18 mouse cellular contexts compared by ENCODE assay signal in genomic region chr5:124454082-124454419, GRCm38 (mm10). TPM values are rescaled to one million over a fixed set of nuclear protein-coding genes. Genes with fewer than 3 reads are reported as not detected.
DNase-seq lines count a peak whose midpoint lies in the region; ATAC-seq and TF ChIP-seq lines count a peak whose summit lies in the region.
"Had no signal": no experiment of that assay in that cellular context is flagged by ENCODE, and none has a peak within 500 bp of the region (broad histone marks: within the 10 kb centered on the region; RNA-seq: fewer than 3 reads in every experiment).

No protein-coding gene starts in this region.

- 95% methylated on average over 1 of the region's 1 CpGs for WGBS in forebrain, embryonic 12.5 days
- 87% methylated on average over 1 of the region's 1 CpGs for WGBS in forebrain, postnatal 0 days
- WGBS in hindbrain, postnatal 0 days, result 73% methylated on average over 1 of the region's 1 CpGs
- 89% methylated on average over 1 of the region's 1 CpGs for WGBS in hindbrain, embryonic 14.5 days
- WGBS in midbrain, embryonic 12.5 days, result 95% methylated on average over 1 of the region's 1 CpGs
- 73% methylated on average over 1 of the region's 1 CpGs for WGBS in midbrain, postnatal 0 days
- 84% methylated on average over 1 of the region's 1 CpGs for WGBS in stomach, embryonic 16.5 days

- peaks cover 96% of the 10 kb centered on the region for H3K36me3 ChIP-seq in forebrain, embryonic 12.5 days (replicated peaks)
- peaks cover 88% of the 10 kb centered on the region for H3K36me3 ChIP-seq in forebrain, postnatal 0 days (ENCODE audit: insufficient read depth)
- peaks cover 68% of the 10 kb centered on the region for H3K36me3 ChIP-seq in hindbrain, postnatal 0 days (ENCODE audit: insufficient read depth, low read length)
- peaks cover 99% of the 10 kb centered on the region for H3K36me3 ChIP-seq in hindbrain, embryonic 14.5 days (replicated peaks; ENCODE audit: control insufficient read depth, insufficient read depth)
- H3K36me3 ChIP-seq in midbrain, embryonic 12.5 days, result peaks cover 94% of the 10 kb centered on the region
- H3K36me3 ChIP-seq in midbrain, postnatal 0 days (ENCODE audit: insufficient read depth, low read length), result peaks cover 81% of the 10 kb centered on the region
- peaks cover 41% of the 10 kb centered on the region for H3K36me3 ChIP-seq in stomach, embryonic 16.5 days (ENCODE audit: control insufficient read depth, insufficient read depth, low read length)

- no peaks in the 10 kb centered on the region for H3K27me3 ChIP-seq in forebrain, embryonic 12.5 days
- H3K27me3 ChIP-seq in forebrain, postnatal 0 days (ENCODE audit: insufficient read depth, low read length), result no peaks in the 10 kb centered on the region
- H3K27me3 ChIP-seq in hindbrain, postnatal 0 days (ENCODE audit: insufficient read depth, low read length), result no peaks in the 10 kb centered on the region
- no peaks in the 10 kb centered on the region for H3K27me3 ChIP-seq in hindbrain, embryonic 14.5 days (ENCODE audit: control insufficient read depth, insufficient read depth, low read length)
- H3K27me3 ChIP-seq in midbrain, embryonic 12.5 days, result no peaks in the 10 kb centered on the region
- no peaks in the 10 kb centered on the region for H3K27me3 ChIP-seq in midbrain, postnatal 0 days (ENCODE audit: insufficient read depth, low read length)
- no peaks in the 10 kb centered on the region for H3K27me3 ChIP-seq in stomach, embryonic 16.5 days (ENCODE audit: control insufficient read depth, insufficient read depth, low read length)
- H3K27me3 ChIP-seq: limb, embryonic 12.5 days; midbrain, embryonic 15.5 days; stomach, embryonic 15.5 days had no signal

- H3K4me3 ChIP-seq in forebrain, embryonic 12.5 days (replicated peaks), result no peak overlapping the region
- no peak overlapping the region for H3K4me3 ChIP-seq in forebrain, postnatal 0 days (ENCODE audit: low read depth, low read length)
- H3K4me3 ChIP-seq in hindbrain, postnatal 0 days (ENCODE audit: low read length), result no peak overlapping the region
- H3K4me3 ChIP-seq in hindbrain, embryonic 14.5 days (replicated peaks; ENCODE audit: low read length), result no peak overlapping the region
- no peak overlapping the region for H3K4me3 ChIP-seq in midbrain, embryonic 12.5 days
- H3K4me3 ChIP-seq in midbrain, postnatal 0 days (ENCODE audit: low read depth, low read length), result no peak overlapping the region
- H3K4me3 ChIP-seq in stomach, embryonic 16.5 days (replicated peaks; ENCODE audit: low read length), result no peak overlapping the region
- H3K4me3 ChIP-seq: erythroblast, embryonic 14.5 days; limb, embryonic 12.5 days; midbrain, embryonic 15.5 days; stomach, embryonic 15.5 days had no signal

- ATAC-seq in forebrain, embryonic 12.5 days (ENCODE audit: low FRiP score), result no peak
- ATAC-seq in forebrain, postnatal 0 days, result no peak
- 0 out of 2 replicates have a peak, but pooled peaks have one; percentile 10 for ATAC-seq in hindbrain, postnatal 0 days
- no peak for ATAC-seq in hindbrain, embryonic 14.5 days (ENCODE audit: low FRiP score)
- ATAC-seq in midbrain, embryonic 12.5 days (ENCODE audit: low FRiP score, low read depth), result no peak
- no peak for ATAC-seq in midbrain, postnatal 0 days (ENCODE audit: low FRiP score)
- no peak for ATAC-seq in stomach, embryonic 16.5 days (ENCODE audit: insufficient read depth, low FRiP score)
- ATAC-seq: midbrain, embryonic 15.5 days had no signal

- 0 out of 2 replicates have a peak overlapping the region, but pooled peaks have one; percentile 25 for H3K27ac ChIP-seq in forebrain, embryonic 12.5 days
- H3K27ac ChIP-seq in forebrain, postnatal 0 days (ENCODE audit: low read depth, low read length), result no peak overlapping the region
- peak overlapping the region; percentile 75 for H3K27ac ChIP-seq in hindbrain, postnatal 0 days
- no peak overlapping the region for H3K27ac ChIP-seq in hindbrain, embryonic 14.5 days
- 0 out of 2 replicates have a peak overlapping the region, but pooled peaks have one; percentile 2 for H3K27ac ChIP-seq in midbrain, embryonic 12.5 days (replicated peaks)
- H3K27ac ChIP-seq in midbrain, postnatal 0 days (ENCODE audit: low read depth, low read length), result no peak overlapping the region
- peak overlapping the region; percentile 43 for H3K27ac ChIP-seq in stomach, embryonic 16.5 days (ENCODE audit: low read length)
- H3K27ac ChIP-seq: limb, embryonic 12.5 days; macrophage had no signal

- no peak for DNase-seq in forebrain, postnatal 0 days
- no peak for DNase-seq in hindbrain, postnatal 0 days (ENCODE audit: low spot score)
- no peak for DNase-seq in hindbrain, embryonic 14.5 days (ENCODE audit: low spot score)
- no peak for DNase-seq in midbrain, postnatal 0 days (ENCODE audit: low spot score)
- no peak for DNase-seq in c-Kit-positive CD71-positive TER-119-positive erythroid progenitor cells, embryonic 14.5 days (ENCODE audit: low spot score)
- DNase-seq: adrenal gland, postnatal 36 days; B cell, adult 2 months; embryo, embryonic 11 days; layer of hippocampus, postnatal 36 days; lung, adult 2 months had no signal

- TF ChIP-seq CTCF in forebrain, postnatal 0 days (IDR thresholded peaks at IDR 0.05; ENCODE audit: low read depth), result no peak
- TF ChIP-seq CTCF in hindbrain, postnatal 0 days (IDR thresholded peaks at IDR 0.05; ENCODE audit: low read depth), result no peak
- TF ChIP-seq CTCF in midbrain, postnatal 0 days (IDR thresholded peaks at IDR 0.05), result no peak

- H3K9me3 ChIP-seq in forebrain, embryonic 12.5 days, result no peaks in the 10 kb centered on the region
- no peaks in the 10 kb centered on the region for H3K9me3 ChIP-seq in forebrain, postnatal 0 days (ENCODE audit: low read length)
- no peaks in the 10 kb centered on the region for H3K9me3 ChIP-seq in hindbrain, postnatal 0 days (ENCODE audit: low read length)
- H3K9me3 ChIP-seq in hindbrain, embryonic 14.5 days (ENCODE audit: control insufficient read depth, low read length), result no peaks in the 10 kb centered on the region
- H3K9me3 ChIP-seq in midbrain, embryonic 12.5 days, result no peaks in the 10 kb centered on the region
- H3K9me3 ChIP-seq in midbrain, postnatal 0 days (ENCODE audit: low read length), result no peaks in the 10 kb centered on the region
- H3K9me3 ChIP-seq in stomach, embryonic 16.5 days (replicated peaks; ENCODE audit: control insufficient read depth, low read length), result no peaks in the 10 kb centered on the region
- H3K9me3 ChIP-seq: limb, embryonic 12.5 days; midbrain, embryonic 15.5 days; stomach, embryonic 15.5 days had no signal

- H3K4me1 ChIP-seq in forebrain, embryonic 12.5 days, result no peaks in the 10 kb centered on the region
- H3K4me1 ChIP-seq in forebrain, postnatal 0 days (ENCODE audit: insufficient read depth), result no peaks in the 10 kb centered on the region
- no peaks in the 10 kb centered on the region for H3K4me1 ChIP-seq in hindbrain, postnatal 0 days (ENCODE audit: insufficient read depth, low read length)
- no peaks in the 10 kb centered on the region; the same call in 1 of the 2 replicates for H3K4me1 ChIP-seq in hindbrain, embryonic 14.5 days (replicated peaks; ENCODE audit: control insufficient read depth, insufficient read depth, low read length)
- H3K4me1 ChIP-seq in midbrain, embryonic 12.5 days, result 0 out of 2 replicates have a peak, but pooled peaks cover 5% of the 10 kb centered on the region
- H3K4me1 ChIP-seq in midbrain, postnatal 0 days (ENCODE audit: insufficient read depth, low read length), result no peaks in the 10 kb centered on the region
- H3K4me1 ChIP-seq in stomach, embryonic 16.5 days (ENCODE audit: control insufficient read depth, insufficient read depth, low read length), result peaks cover 16% of the 10 kb centered on the region

- H3K4me2 ChIP-seq in forebrain, embryonic 12.5 days, result no peak overlapping the region
- no peak overlapping the region for H3K4me2 ChIP-seq in forebrain, postnatal 0 days (ENCODE audit: low read depth)
- no peak overlapping the region for H3K4me2 ChIP-seq in hindbrain, postnatal 0 days (ENCODE audit: low read depth, low read length)
- H3K4me2 ChIP-seq in hindbrain, embryonic 14.5 days (replicated peaks), result no peak overlapping the region
- H3K4me2 ChIP-seq in midbrain, embryonic 12.5 days (replicated peaks), result no peak overlapping the region
- no peak overlapping the region for H3K4me2 ChIP-seq in midbrain, postnatal 0 days (ENCODE audit: low read depth, low read length, poor library complexity, severe bottlenecking)
- no peak overlapping the region for H3K4me2 ChIP-seq in stomach, embryonic 16.5 days (ENCODE audit: low read depth, low read length)
- H3K4me2 ChIP-seq: limb, embryonic 12.5 days; midbrain, embryonic 15.5 days; stomach, embryonic 15.5 days had no signal

- no peak overlapping the region for H3K9ac ChIP-seq in forebrain, embryonic 12.5 days
- H3K9ac ChIP-seq in forebrain, postnatal 0 days, result no peak overlapping the region
- H3K9ac ChIP-seq in hindbrain, postnatal 0 days (replicated peaks; ENCODE audit: low read length), result no peak overlapping the region; the same call in 1 of the 2 replicates
- H3K9ac ChIP-seq in hindbrain, embryonic 14.5 days, result no peak overlapping the region
- H3K9ac ChIP-seq in midbrain, embryonic 12.5 days (replicated peaks), result no peak overlapping the region
- H3K9ac ChIP-seq in midbrain, postnatal 0 days (replicated peaks; ENCODE audit: low read length, poor library complexity, severe bottlenecking), result no peak overlapping the region
- H3K9ac ChIP-seq in stomach, embryonic 16.5 days (ENCODE audit: low read length), result no peak overlapping the region
- H3K9ac ChIP-seq: limb, embryonic 12.5 days; midbrain, embryonic 15.5 days; stomach, embryonic 15.5 days had no signal

RNA-seq across cellular contexts. Expression of gene Kmt5a, which starts 14.3 kb away (rescaled TPM):
- polyA plus RNA-seq in forebrain, embryonic 12.5 days (2016; fragmentation: Nextera tagmentation; extraction: Ambion mirVana), result 41.9 and 59.7 TPM in 2 replicates
- total RNA-seq in forebrain, postnatal 0 days (2014; rRNA removed), result 43.4 and 45.0 TPM in 2 replicates
- 21.2 and 23.6 TPM in 2 replicates for polyA plus RNA-seq in forebrain, postnatal 0 days (2015; fragmentation: Nextera tagmentation; extraction: Ambion mirVana)
- total RNA-seq in hindbrain, postnatal 0 days (2014; rRNA removed), result 28.0 and 48.5 TPM in 2 replicates
- 17.2 and 20.5 TPM in 2 replicates for polyA plus RNA-seq in hindbrain, postnatal 0 days (2015; fragmentation: Nextera tagmentation; extraction: Ambion mirVana)
- 23.1 and 23.2 TPM in 2 replicates for polyA plus RNA-seq in hindbrain, embryonic 14.5 days (2014; fragmentation: Nextera tagmentation; extraction: Ambion mirVana)
- polyA plus RNA-seq in midbrain, embryonic 12.5 days (2016; fragmentation: Nextera tagmentation; extraction: Ambion mirVana), result 48.5 and 52.8 TPM in 2 replicates
- 27.4 and 39.0 TPM in 2 replicates for total RNA-seq in midbrain, postnatal 0 days (2014; rRNA removed)
- polyA plus RNA-seq in midbrain, postnatal 0 days (2015; fragmentation: Nextera tagmentation; extraction: Ambion mirVana), result 13.3 and 15.3 TPM in 2 replicates
- 50.4 and 51.7 TPM in 2 replicates for polyA plus RNA-seq in stomach, embryonic 16.5 days (2015; fragmentation: Nextera tagmentation; extraction: Ambion mirVana)

RNA-seq across cellular contexts. Expression of gene Rilpl2, which starts 24.1 kb away (rescaled TPM):
- 18.6 and 20.4 TPM in 2 replicates for polyA plus RNA-seq in forebrain, embryonic 12.5 days (2016; fragmentation: Nextera tagmentation; extraction: Ambion mirVana)
- 37.9 and 38.2 TPM in 2 replicates for total RNA-seq in forebrain, postnatal 0 days (2014; rRNA removed)
- polyA plus RNA-seq in forebrain, postnatal 0 days (2015; fragmentation: Nextera tagmentation; extraction: Ambion mirVana), result 39.4 and 41.2 TPM in 2 replicates
- 25.6 and 38.8 TPM in 2 replicates for total RNA-seq in hindbrain, postnatal 0 days (2014; rRNA removed)
- 33.2 and 34.8 TPM in 2 replicates for polyA plus RNA-seq in hindbrain, postnatal 0 days (2015; fragmentation: Nextera tagmentation; extraction: Ambion mirVana)
- polyA plus RNA-seq in hindbrain, embryonic 14.5 days (2014; fragmentation: Nextera tagmentation; extraction: Ambion mirVana), result 28.5 and 29.7 TPM in 2 replicates
- polyA plus RNA-seq in midbrain, embryonic 12.5 days (2016; fragmentation: Nextera tagmentation; extraction: Ambion mirVana), result 19.0 and 20.3 TPM in 2 replicates
- 32.3 and 38.6 TPM in 2 replicates for total RNA-seq in midbrain, postnatal 0 days (2014; rRNA removed)
- 33.8 and 34.3 TPM in 2 replicates for polyA plus RNA-seq in midbrain, postnatal 0 days (2015; fragmentation: Nextera tagmentation; extraction: Ambion mirVana)
- 27.4 and 32.0 TPM in 2 replicates for polyA plus RNA-seq in stomach, embryonic 16.5 days (2015; fragmentation: Nextera tagmentation; extraction: Ambion mirVana)

RNA-seq across cellular contexts. Expression of gene Sbno1, which starts 28.2 kb away (rescaled TPM):
- polyA plus RNA-seq in forebrain, embryonic 12.5 days (2016; fragmentation: Nextera tagmentation; extraction: Ambion mirVana), result 102 and 109 TPM in 2 replicates
- total RNA-seq in forebrain, postnatal 0 days (2014; rRNA removed), result 41.7 and 52.1 TPM in 2 replicates
- polyA plus RNA-seq in forebrain, postnatal 0 days (2015; fragmentation: Nextera tagmentation; extraction: Ambion mirVana), result 44.1 and 70.4 TPM in 2 replicates
- total RNA-seq in hindbrain, postnatal 0 days (2014; rRNA removed), result 30.4 and 35.9 TPM in 2 replicates
- 71.0 and 73.6 TPM in 2 replicates for polyA plus RNA-seq in hindbrain, postnatal 0 days (2015; fragmentation: Nextera tagmentation; extraction: Ambion mirVana)
- polyA plus RNA-seq in hindbrain, embryonic 14.5 days (2014; fragmentation: Nextera tagmentation; extraction: Ambion mirVana), result 87.6 and 89.3 TPM in 2 replicates
- 110 and 111 TPM in 2 replicates for polyA plus RNA-seq in midbrain, embryonic 12.5 days (2016; fragmentation: Nextera tagmentation; extraction: Ambion mirVana)
- total RNA-seq in midbrain, postnatal 0 days (2014; rRNA removed), result 41.0 and 54.5 TPM in 2 replicates
- 68.9 and 80.4 TPM in 2 replicates for polyA plus RNA-seq in midbrain, postnatal 0 days (2015; fragmentation: Nextera tagmentation; extraction: Ambion mirVana)
- polyA plus RNA-seq in stomach, embryonic 16.5 days (2015; fragmentation: Nextera tagmentation; extraction: Ambion mirVana), result 70.4 and 76.1 TPM in 2 replicates

RNA-seq across cellular contexts. Expression of gene Snrnp35, which starts 28.9 kb away (rescaled TPM):
- polyA plus RNA-seq in forebrain, embryonic 12.5 days (2016; fragmentation: Nextera tagmentation; extraction: Ambion mirVana), result 32.0 and 33.1 TPM in 2 replicates
- total RNA-seq in forebrain, postnatal 0 days (2014; rRNA removed), result 15.9 and 16.0 TPM in 2 replicates
- 16.6 and 17.7 TPM in 2 replicates for polyA plus RNA-seq in forebrain, postnatal 0 days (2015; fragmentation: Nextera tagmentation; extraction: Ambion mirVana)
- total RNA-seq in hindbrain, postnatal 0 days (2014; rRNA removed), result 4.0 and 17.2 TPM in 2 replicates
- 13.9 and 17.3 TPM in 2 replicates for polyA plus RNA-seq in hindbrain, postnatal 0 days (2015; fragmentation: Nextera tagmentation; extraction: Ambion mirVana)
- polyA plus RNA-seq in hindbrain, embryonic 14.5 days (2014; fragmentation: Nextera tagmentation; extraction: Ambion mirVana), result 8.5 and 9.0 TPM in 2 replicates
- polyA plus RNA-seq in midbrain, embryonic 12.5 days (2016; fragmentation: Nextera tagmentation; extraction: Ambion mirVana), result 26.2 and 28.9 TPM in 2 replicates
- total RNA-seq in midbrain, postnatal 0 days (2014; rRNA removed), result 5.2 and 10.7 TPM in 2 replicates
- polyA plus RNA-seq in midbrain, postnatal 0 days (2015; fragmentation: Nextera tagmentation; extraction: Ambion mirVana), result 10.1 and 13.0 TPM in 2 replicates
- 22.0 and 24.3 TPM in 2 replicates for polyA plus RNA-seq in stomach, embryonic 16.5 days (2015; fragmentation: Nextera tagmentation; extraction: Ambion mirVana)

Comparison
In these comparisons a context has a peak if more than half of its experiments do, and no peak if none do; other contexts are left out.
1. H3K27ac ChIP-seq: peak in forebrain, embryonic 12.5 days (single experiment), hindbrain, postnatal 0 days (single experiment), midbrain, embryonic 12.5 days (single experiment) and stomach, embryonic 16.5 days (single experiment); none in forebrain, postnatal 0 days (single experiment), hindbrain, embryonic 14.5 days (single experiment) and midbrain, postnatal 0 days (single experiment).